Mouse (Mus musculus) ES-E14 (cell line): ENCODE data around the gene Zcrb1. TPM values are rescaled to one million over a fixed set of nuclear protein-coding genes. Genes with fewer than 3 reads are reported as not detected.
A peak's percentile ranks its signal among the peaks of the same experiment; 100 is the strongest.

Experiments used
- DNase-seq: peaks from one replicate; pipeline ENCODE4 v3.0.0-alpha.2; 2013; ENCODE audit warnings: low read depth, low spot score
- H3K27ac ChIP-seq: 2 replicates; pipeline ENCODE4 v1.5.1; 2012; ENCODE audit warnings: low read depth, mild to moderate bottlenecking, low read length, moderate library complexity, mixed read lengths; ENCODE audit not compliant: poor library complexity, insufficient read depth, severe bottlenecking
- H3K36me3 ChIP-seq: 2 replicates; pipeline ENCODE4 v1.6.1; 2012; ENCODE audit warnings: mild to moderate bottlenecking, low read length, moderate library complexity, mixed read lengths; ENCODE audit not compliant: control insufficient read depth, poor library complexity, insufficient read depth, severe bottlenecking
- H3K4me1 ChIP-seq, 2 experiments: fragments of 150-350 bp in 1 of 2; sonication (generic) in 1 of 2; 2 replicates each; pipeline ENCODE4 v1.6.1; 2012; ENCODE audit warnings: low read length in 2 of 2, mild to moderate bottlenecking in 1 of 2, mixed read lengths in 1 of 2; ENCODE audit not compliant: control insufficient read depth in 2 of 2, insufficient read depth in 2 of 2, poor library complexity in 1 of 2
- H3K4me3 ChIP-seq, 2 experiments: fragments of 150-350 bp in 1 of 2; sonication (generic) in 1 of 2; 2 replicates each; pipeline ENCODE4 v1.5.1; 2012; ENCODE audit warnings: low read length in 2 of 2, low read depth in 1 of 2, mild to moderate bottlenecking in 1 of 2, mixed read lengths in 1 of 2; ENCODE audit not compliant: insufficient read depth in 1 of 2, poor library complexity in 1 of 2, severe bottlenecking in 1 of 2
- H3K9ac ChIP-seq: 2 replicates; pipeline ENCODE4 v1.6.1; 2012; ENCODE audit warnings: low read depth, mild to moderate bottlenecking, low read length, mixed read lengths; ENCODE audit not compliant: poor library complexity, insufficient read depth, severe bottlenecking
- H3K9me3 ChIP-seq: fragments of 150-350 bp; sonication (generic); 2 replicates; pipeline ENCODE4 v1.6.1; 2012; ENCODE audit warnings: low read depth, mild to moderate bottlenecking, low read length; ENCODE audit not compliant: control insufficient read depth, insufficient read depth
- CHD2 ChIP-seq: IDR thresholded peaks from 2 replicates; pipeline ENCODE4 v1.6.1; 2014; ENCODE audit warnings: mild to moderate bottlenecking, low read depth, low read length, inconsistent platforms
- HCFC1 ChIP-seq: IDR thresholded peaks from 2 replicates; pipeline ENCODE4 v1.6.1; 2012; ENCODE audit warnings: low read length, inconsistent platforms, borderline replicate concordance; ENCODE audit not compliant: insufficient read depth
- MAFK ChIP-seq: IDR thresholded peaks from 2 replicates; pipeline ENCODE4 v1.6.1; 2014; ENCODE audit warnings: mild to moderate bottlenecking, low read depth, low read length, inconsistent platforms; ENCODE audit not compliant: insufficient read depth
- ZC3H11A ChIP-seq: IDR thresholded peaks from 2 replicates; pipeline ENCODE4 v1.6.1; 2012; ENCODE audit warnings: low read depth, mild to moderate bottlenecking, inconsistent platforms, low read length, borderline replicate concordance
- ZNF384 ChIP-seq: IDR thresholded peaks from 2 replicates; pipeline ENCODE4 v1.6.1; 2012; ENCODE audit warnings: low read depth, low read length, inconsistent platforms
- in situ Hi-C, 2 experiments: fragments of 600-800 bp; cut with MboI; formaldehyde crosslinking; loops; one replicate each; pipeline ENCODE4 v1.15.1; 2025; ENCODE audit warnings: low sequenced_read_pairs in 2 of 2, inconsistent platforms in 1 of 2; ENCODE audit not compliant: unreplicated experiment in 2 of 2
- total RNA-seq: library from RNA; depleted of rRNA; stranded (reverse); fragments of 300-350 nt; gene quantifications from 2 replicates; pipeline ENCODE4 v1.2.3, GENCODE M21; 2012

Gene Zcrb1
- total RNA-seq, 1 experiment = 34.8 TPM

DNA sequence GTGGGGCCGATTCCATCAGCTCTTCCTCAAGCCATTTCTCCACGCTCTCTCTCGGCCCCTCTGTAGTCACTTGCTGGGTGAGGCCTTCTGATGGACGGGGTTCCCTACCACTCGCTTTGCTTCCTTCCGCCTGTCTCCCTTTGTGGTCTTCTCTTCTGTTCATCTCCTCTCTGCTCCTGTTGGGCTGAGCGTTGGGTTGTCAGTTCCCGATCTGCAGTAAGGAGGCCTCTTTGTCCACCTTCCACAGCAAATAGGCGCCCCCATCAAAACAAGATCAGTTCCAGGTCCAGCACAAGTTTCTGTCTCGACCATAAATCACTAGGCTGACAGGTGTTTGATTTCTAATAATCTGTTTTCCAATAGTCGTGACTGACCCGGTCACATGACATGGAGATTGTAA lies 37.9 kb upstream of the Zcrb1 start:
- in situ Hi-C loops = no loop called here
- H3K4me3 ChIP-seq = no peak overlapping the region
- TF ChIP-seq HCFC1 (no peak), ZNF384 (no peak), CHD2 (no peak), ZC3H11A (no peak), MAFK (no peak)
- no peak overlapping the region for H3K9ac ChIP-seq
- H3K36me3 ChIP-seq = no peaks in the 10 kb centered on the region; the same call in 1 of the 2 replicates
- no peak for DNase-seq
- no peaks in the 10 kb centered on the region for H3K9me3 ChIP-seq
- H3K4me1 ChIP-seq = 0 out of 4 replicates have a peak, but pooled peaks cover 0 to 2% of the 10 kb centered on the region in 2 experiments
- H3K27ac ChIP-seq = no peak overlapping the region

DNA sequence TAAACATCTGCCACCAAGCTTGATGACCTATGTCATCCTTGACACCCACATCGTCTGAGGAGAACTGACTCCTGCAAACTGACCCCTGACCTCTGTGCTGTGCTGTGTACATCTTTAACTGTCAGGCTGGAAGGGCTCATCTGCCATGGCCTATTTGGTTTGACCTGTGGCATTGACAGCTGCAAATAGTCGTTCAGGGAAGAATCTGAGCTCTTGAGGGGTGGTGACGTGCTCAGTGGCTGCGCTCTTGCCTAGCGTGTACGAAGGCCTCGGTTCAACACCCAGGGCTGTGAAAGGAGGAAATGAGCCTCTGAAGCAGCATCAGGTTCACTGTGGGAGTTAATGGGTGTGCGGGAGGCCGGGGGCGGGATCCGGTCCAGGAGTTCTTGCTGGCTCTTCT lies 35.7 kb upstream of the Zcrb1 start:
- TF ChIP-seq ZNF384 (no peak), ZC3H11A (no peak), CHD2 (no peak), HCFC1 (no peak), MAFK (no peak)
- no peak for DNase-seq
- Histone ChIP-seq H3K9ac (no peak overlapping the region), H3K4me1 (0 out of 4 replicates have a peak, but pooled peaks cover 0 to 2% of the 10 kb centered on the region in 2 experiments), H3K27ac (no peak overlapping the region), H3K36me3 (peaks cover 1% of the 10 kb centered on the region; the same call in 1 of the 2 replicates), H3K4me3 (no peak overlapping the region), H3K9me3 (no peaks in the 10 kb centered on the region)
- in situ Hi-C loops = no loop called here

DNA sequence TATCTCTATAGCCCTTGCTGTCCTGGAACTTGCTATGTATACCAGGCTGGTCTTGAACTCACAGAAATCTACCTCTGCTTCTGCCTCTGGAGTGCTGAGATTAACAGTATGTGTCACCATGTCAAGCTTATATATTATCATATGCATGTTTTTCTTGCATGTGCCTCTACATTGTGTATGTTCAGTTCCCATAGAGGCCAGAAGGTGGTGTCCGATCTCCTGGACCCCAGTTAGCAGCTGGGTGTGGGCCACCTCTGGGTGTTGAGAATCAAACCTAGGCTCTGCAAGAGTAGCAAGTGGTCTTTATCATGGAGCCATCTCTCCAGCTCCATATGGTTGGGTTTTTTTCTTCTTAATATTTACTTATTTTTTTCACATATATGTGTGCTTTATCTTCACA lies 24.4 kb upstream of the Zcrb1 start:
- peak; percentile 40 for DNase-seq
- Histone ChIP-seq H3K36me3 (peaks cover 11% of the 10 kb centered on the region), H3K27ac (no peak overlapping the region), H3K9ac (no peak overlapping the region), H3K4me3 (no peak overlapping the region), H3K9me3 (no peaks in the 10 kb centered on the region), H3K4me1 (peaks cover 0 to 2% of the 10 kb centered on the region in 2 experiments; a peak in 1 of 4 replicates)
- in situ Hi-C loops = no loop called here
- TF ChIP-seq ZC3H11A (no peak), ZNF384 (no peak), MAFK (no peak), CHD2 (no peak)

DNA sequence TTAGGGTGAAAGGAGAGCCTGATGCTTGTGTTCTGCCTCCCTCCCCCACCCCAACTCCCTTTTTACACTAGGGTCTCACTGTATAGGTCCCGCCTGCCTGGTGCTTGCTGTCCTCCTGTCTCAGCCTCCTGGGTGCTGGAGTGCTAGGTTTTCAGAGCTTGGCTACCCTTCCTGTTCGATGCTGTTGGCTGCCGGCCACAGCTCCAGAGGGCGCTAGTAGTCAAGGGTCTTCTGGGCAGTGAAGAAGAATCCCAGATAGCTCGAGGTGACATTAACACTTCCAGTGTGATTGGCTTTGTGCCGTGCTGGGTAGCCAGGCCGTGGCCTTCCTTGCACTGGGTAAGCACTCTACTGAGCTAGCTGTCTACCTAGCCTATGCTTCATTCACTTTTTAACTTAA lies 22.5 kb upstream of the Zcrb1 start:
- no peak overlapping the region for H3K4me3 ChIP-seq
- DNase-seq = no peak
- no peaks in the 10 kb centered on the region for H3K4me1 ChIP-seq
- H3K9me3 ChIP-seq = no peaks in the 10 kb centered on the region
- TF ChIP-seq MAFK (no peak), CHD2 (no peak), ZNF384 (no peak), ZC3H11A (no peak), HCFC1 (no peak)
- in situ Hi-C loops = no loop called here
- H3K27ac ChIP-seq = no peak overlapping the region
- H3K36me3 ChIP-seq = peaks cover 11% of the 10 kb centered on the region
- H3K9ac ChIP-seq = no peak overlapping the region

DNA sequence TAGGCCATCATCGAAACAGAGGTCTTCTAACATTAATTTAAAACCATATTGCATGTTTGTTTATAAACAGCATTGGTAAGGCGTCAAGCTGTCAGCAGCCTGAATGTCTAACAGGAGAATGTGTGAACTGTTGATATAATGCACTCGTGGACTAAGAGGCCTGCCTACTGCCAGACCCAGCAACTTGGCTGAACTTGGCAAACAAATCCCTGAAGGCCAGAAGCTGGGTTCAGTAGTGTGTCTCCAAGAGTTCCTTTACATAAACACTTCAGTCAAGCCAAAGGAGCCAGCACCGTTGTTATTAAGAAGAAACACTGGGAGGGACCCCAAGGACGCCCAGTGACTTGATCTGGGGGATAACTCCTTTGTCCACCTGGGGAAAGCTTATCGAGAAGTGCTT lies 18.2 kb upstream of the Zcrb1 start:
- Histone ChIP-seq H3K9ac (no peak overlapping the region), H3K9me3 (no peaks in the 10 kb centered on the region), H3K36me3 (peaks cover 5% of the 10 kb centered on the region), H3K27ac (no peak overlapping the region), H3K4me1 (no peaks in the 10 kb centered on the region), H3K4me3 (no peak overlapping the region)
- TF ChIP-seq CHD2 (no peak), MAFK (no peak), HCFC1 (no peak), ZNF384 (no peak), ZC3H11A (no peak)
- in situ Hi-C loops = no loop called here
- DNase-seq = no peak
